In genomic region chr7:126288104-126288497, GRCm38 (mm10) we compare ENCODE assay signal across 11 mouse cellular contexts. TPM values are rescaled to one million over a fixed set of nuclear protein-coding genes. Genes with fewer than 3 reads are reported as not detected.
A peak's percentile ranks its signal among the peaks of the same experiment; 100 is the strongest.
DNase-seq lines count a peak whose midpoint lies in the region; ATAC-seq and TF ChIP-seq lines count a peak whose summit lies in the region.
"Had no signal": no experiment of that assay in that cellular context is flagged by ENCODE, and none has a peak within 500 bp of the region (broad histone marks: within the 10 kb centered on the region; RNA-seq: fewer than 3 reads in every experiment).

No protein-coding gene starts in this region.

- no peak overlapping the region for H3K4me3 ChIP-seq in kidney, embryonic 16.5 days (ENCODE audit: low read length)
- H3K4me3 ChIP-seq in kidney, embryonic 15.5 days (replicated peaks): no peak overlapping the region
- H3K4me3 ChIP-seq in bone marrow, adult 2 months (replicated peaks; ENCODE audit: control insufficient read depth, low read depth, low read length): no peak overlapping the region
- no peak overlapping the region for H3K4me3 ChIP-seq in hindbrain, embryonic 15.5 days
- H3K4me3 ChIP-seq in lung, postnatal 0 days (ENCODE audit: low read depth, low read length): no peak overlapping the region
- H3K4me3 ChIP-seq: limb, embryonic 15.5 days had no signal

- no peak for TF ChIP-seq EP300 in lung, postnatal 0 days (IDR thresholded peaks at IDR 0.05)

- no peaks in the 10 kb centered on the region for H3K27me3 ChIP-seq in kidney, embryonic 16.5 days (ENCODE audit: insufficient read depth, low read length)
- no peaks in the 10 kb centered on the region for H3K27me3 ChIP-seq in kidney, embryonic 15.5 days
- H3K27me3 ChIP-seq in hindbrain, embryonic 15.5 days: no peaks in the 10 kb centered on the region
- H3K27me3 ChIP-seq in lung, postnatal 0 days (replicated peaks; ENCODE audit: insufficient read depth, low read length): no peaks in the 10 kb centered on the region
- H3K27me3 ChIP-seq: limb, embryonic 15.5 days had no signal

- 84% methylated on average over 2 of the region's 2 CpGs for WGBS in kidney, embryonic 16.5 days
- WGBS in kidney, embryonic 15.5 days: 84% methylated on average over 2 of the region's 2 CpGs
- 80% methylated on average over 2 of the region's 2 CpGs for WGBS in bone marrow, adult 2 months
- 52% methylated on average over 2 of the region's 2 CpGs for WGBS in hindbrain, embryonic 15.5 days
- 85% methylated on average over 2 of the region's 2 CpGs for WGBS in lung, postnatal 0 days

- DNase-seq in cerebellum, adult 11-12 months: peak; percentile 64
- DNase-seq in cerebellum, adult 11 months: no peak
- no peak for DNase-seq in lung, postnatal 36 days
- no peak for DNase-seq in lung, postnatal 0 days (ENCODE audit: low spot score)
- DNase-seq: gastrocnemius, postnatal 14 days; thymus, postnatal 4 days had no signal

- no peak overlapping the region for H3K27ac ChIP-seq in kidney, embryonic 16.5 days (ENCODE audit: low read length)
- H3K27ac ChIP-seq in kidney, embryonic 15.5 days: no peak overlapping the region
- peak overlapping the region; percentile 84 for H3K27ac ChIP-seq in bone marrow, adult 2 months (ENCODE audit: control insufficient read depth, insufficient read depth, low read depth, low read length, poor library complexity)
- H3K27ac ChIP-seq in hindbrain, embryonic 15.5 days (replicated peaks): peak overlapping the region; percentile 36; the same call in 1 of the 2 replicates
- H3K27ac ChIP-seq in lung, postnatal 0 days (ENCODE audit: low read length): no peak overlapping the region
- H3K27ac ChIP-seq: limb, embryonic 15.5 days had no signal

- peaks cover 18% of the 10 kb centered on the region for H3K4me1 ChIP-seq in kidney, embryonic 16.5 days (ENCODE audit: insufficient read depth, low read length)
- H3K4me1 ChIP-seq in kidney, embryonic 15.5 days: peaks cover 25% of the 10 kb centered on the region
- peaks cover 33% of the 10 kb centered on the region for H3K4me1 ChIP-seq in bone marrow, adult 2 months (ENCODE audit: control insufficient read depth, insufficient read depth, low read length)
- peaks cover 59% of the 10 kb centered on the region for H3K4me1 ChIP-seq in hindbrain, embryonic 15.5 days (replicated peaks)
- H3K4me1 ChIP-seq in lung, postnatal 0 days (ENCODE audit: insufficient read depth, low read depth, low read length): peaks cover 6% of the 10 kb centered on the region; the same call in 1 of the 2 replicates

- H3K9me3 ChIP-seq in kidney, embryonic 16.5 days (ENCODE audit: low read length): no peaks in the 10 kb centered on the region
- no peaks in the 10 kb centered on the region for H3K9me3 ChIP-seq in kidney, embryonic 15.5 days (replicated peaks)
- H3K9me3 ChIP-seq in hindbrain, embryonic 15.5 days: no peaks in the 10 kb centered on the region
- no peaks in the 10 kb centered on the region for H3K9me3 ChIP-seq in lung, postnatal 0 days (ENCODE audit: low read length)
- H3K9me3 ChIP-seq: limb, embryonic 15.5 days had no signal

- 0 out of 2 replicates have a peak overlapping the region, but pooled peaks have one; percentile 6 for H3K9ac ChIP-seq in kidney, embryonic 16.5 days (replicated peaks; ENCODE audit: low read length)
- H3K9ac ChIP-seq in kidney, embryonic 15.5 days: no peak overlapping the region
- H3K9ac ChIP-seq in hindbrain, embryonic 15.5 days: no peak overlapping the region
- H3K9ac ChIP-seq in lung, postnatal 0 days (replicated peaks; ENCODE audit: low read depth): no peak overlapping the region
- H3K9ac ChIP-seq: limb, embryonic 15.5 days had no signal

- no peak for TF ChIP-seq CTCF in bone marrow, adult 2 months (IDR thresholded peaks at IDR 0.05; ENCODE audit: control insufficient read depth, insufficient read depth, low read length)
- no peak for TF ChIP-seq CTCF in lung, postnatal 0 days (IDR thresholded peaks at IDR 0.05)

- no peak for TF ChIP-seq POLR2A in bone marrow, adult 2 months (IDR thresholded peaks at IDR 0.05; ENCODE audit: borderline replicate concordance, control insufficient read depth, low read depth, low read length)

- H3K36me3 ChIP-seq in kidney, embryonic 16.5 days (ENCODE audit: insufficient read depth, low read length): peaks cover 24% of the 10 kb centered on the region
- H3K36me3 ChIP-seq in kidney, embryonic 15.5 days: peaks cover 46% of the 10 kb centered on the region
- peaks cover 31% of the 10 kb centered on the region for H3K36me3 ChIP-seq in hindbrain, embryonic 15.5 days
- H3K36me3 ChIP-seq in lung, postnatal 0 days (ENCODE audit: insufficient read depth, low read length): 0 out of 2 replicates have a peak, but pooled peaks cover 9% of the 10 kb centered on the region

- no peak for ATAC-seq in kidney, embryonic 16.5 days (ENCODE audit: low FRiP score, low TSS enrichment)
- ATAC-seq in kidney, embryonic 15.5 days (replicated peaks; ENCODE audit: low FRiP score): no peak
- no peak for ATAC-seq in hindbrain, embryonic 15.5 days (ENCODE audit: low FRiP score, low read depth)
- no peak for ATAC-seq in lung, postnatal 0 days

- H3K4me2 ChIP-seq in kidney, embryonic 16.5 days (replicated peaks; ENCODE audit: low read depth, low read length): no peak overlapping the region
- no peak overlapping the region for H3K4me2 ChIP-seq in kidney, embryonic 15.5 days
- no peak overlapping the region for H3K4me2 ChIP-seq in hindbrain, embryonic 15.5 days
- H3K4me2 ChIP-seq in lung, postnatal 0 days (replicated peaks; ENCODE audit: low read depth, low read length): no peak overlapping the region
- H3K4me2 ChIP-seq: limb, embryonic 15.5 days had no signal

RNA-seq across cellular contexts. Expression of gene Sbk1, which starts 15.7 kb away (rescaled TPM):
- 25.9 and 29.7 TPM in 2 replicates for polyA plus RNA-seq in kidney, embryonic 16.5 days (2015; fragmentation: Nextera tagmentation; extraction: Ambion mirVana)
- 31.5 and 33.1 TPM in 2 replicates for polyA plus RNA-seq in kidney, embryonic 15.5 days (2015; fragmentation: Nextera tagmentation; extraction: Ambion mirVana)
- 8.9 and 21.0 TPM in 2 replicates for polyA plus RNA-seq in bone marrow, adult 2 months (2011; ENCODE audit: insufficient read depth, insufficient read length, low replicate concordance, missing spikeins)
- polyA plus RNA-seq in hindbrain, embryonic 15.5 days (2015; fragmentation: Nextera tagmentation; extraction: Ambion mirVana): 250 and 292 TPM in 2 replicates
- polyA plus RNA-seq in lung, postnatal 0 days (2015; fragmentation: Nextera tagmentation; extraction: Ambion mirVana): 5.5 and 5.7 TPM in 2 replicates

Comparison
In these comparisons a context has a peak if more than half of its experiments do, and no peak if none do; other contexts are left out.
1. H3K27ac ChIP-seq: peak in bone marrow, adult 2 months (single experiment) and hindbrain, embryonic 15.5 days (single experiment); none in kidney, embryonic 16.5 days (single experiment), kidney, embryonic 15.5 days (single experiment) and lung, postnatal 0 days (single experiment).